Mouse (Mus musculus): Measurements from ENCODE around the gene Rapgef1.

The Rapgef1 gene

DNA sequence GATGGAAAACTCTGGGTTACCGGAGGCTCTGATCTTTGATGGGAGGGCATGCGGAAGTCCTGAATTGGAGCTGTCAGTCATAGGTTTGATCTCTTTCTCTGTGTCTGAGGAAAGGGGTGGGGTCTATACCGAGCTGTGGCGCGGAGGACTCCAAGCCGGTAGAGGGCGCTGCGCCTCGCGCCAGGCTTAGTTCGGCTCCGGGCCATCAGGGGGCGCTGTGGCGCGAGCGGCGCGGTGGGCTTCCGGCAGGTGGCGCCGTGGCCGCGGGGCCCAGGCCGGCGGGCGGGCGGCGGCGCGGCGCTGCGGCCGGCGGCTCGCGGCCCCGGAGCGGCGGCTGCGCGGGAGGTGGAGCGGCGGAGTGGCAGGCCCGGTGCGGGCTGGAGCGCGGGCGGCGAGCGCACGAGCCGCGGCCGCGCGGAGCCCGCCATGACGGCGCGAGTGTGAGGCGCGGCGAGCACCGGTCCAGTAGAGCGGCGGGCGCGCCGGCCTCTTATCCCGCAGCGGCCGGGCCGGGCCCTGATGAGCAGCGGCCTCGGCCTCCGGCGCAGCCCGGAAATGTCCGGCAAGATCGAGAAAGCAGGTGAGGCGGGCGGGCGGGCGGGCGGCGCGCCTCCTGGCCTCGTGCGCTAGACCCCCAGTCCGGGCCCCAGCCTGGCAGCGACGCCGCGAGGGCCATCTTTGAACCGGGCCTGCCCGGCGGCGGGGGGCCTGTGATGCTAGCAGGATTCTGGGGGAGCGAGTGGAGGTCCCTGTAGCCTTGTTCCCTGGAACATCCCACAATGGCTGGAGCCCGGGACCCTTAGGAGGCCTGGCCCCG is at the start of gene Rapgef1:
Gene Rapgef1, plus strand, starts transcription at position 237 of the 817 bp plus-strand sequence.
- peak; percentile 80 for DNase-seq

DNA sequence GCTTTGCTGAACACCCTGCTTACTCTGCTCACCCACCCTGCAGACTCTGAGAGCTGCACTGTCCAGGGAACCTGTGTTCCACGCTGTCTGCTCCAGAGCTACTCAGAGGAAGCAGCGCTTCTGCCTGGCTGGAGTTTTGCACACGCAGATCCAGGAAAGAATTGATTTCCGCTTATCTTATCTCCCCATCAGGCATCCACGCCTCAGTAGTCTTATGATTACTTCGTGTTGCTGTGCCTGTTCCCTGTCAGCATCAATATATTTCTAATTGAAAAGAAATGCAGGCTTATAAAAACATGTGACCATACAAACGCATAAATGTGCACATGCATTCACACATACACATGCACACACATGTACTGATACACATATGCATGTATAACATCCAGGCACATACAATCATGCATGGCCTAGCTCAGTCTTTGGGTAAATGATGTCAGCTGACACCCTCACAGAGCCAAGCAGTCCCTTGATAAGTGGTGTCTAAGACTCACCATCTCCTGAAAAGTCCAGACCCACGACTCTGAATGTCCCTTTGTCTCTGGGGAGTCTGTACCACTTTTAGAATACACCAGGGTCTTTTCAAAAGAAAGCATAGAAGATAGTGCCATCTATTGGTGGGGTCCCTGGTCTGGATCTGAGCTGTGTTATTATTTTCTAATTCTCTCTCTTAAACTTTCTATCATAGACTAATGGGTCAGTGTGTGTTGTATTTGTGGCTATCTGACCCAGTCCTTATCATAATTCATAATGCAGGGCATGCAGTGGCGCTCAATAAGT is 47.4 kb upstream of the Rapgef1 start:
- no peak for DNase-seq

DNA sequence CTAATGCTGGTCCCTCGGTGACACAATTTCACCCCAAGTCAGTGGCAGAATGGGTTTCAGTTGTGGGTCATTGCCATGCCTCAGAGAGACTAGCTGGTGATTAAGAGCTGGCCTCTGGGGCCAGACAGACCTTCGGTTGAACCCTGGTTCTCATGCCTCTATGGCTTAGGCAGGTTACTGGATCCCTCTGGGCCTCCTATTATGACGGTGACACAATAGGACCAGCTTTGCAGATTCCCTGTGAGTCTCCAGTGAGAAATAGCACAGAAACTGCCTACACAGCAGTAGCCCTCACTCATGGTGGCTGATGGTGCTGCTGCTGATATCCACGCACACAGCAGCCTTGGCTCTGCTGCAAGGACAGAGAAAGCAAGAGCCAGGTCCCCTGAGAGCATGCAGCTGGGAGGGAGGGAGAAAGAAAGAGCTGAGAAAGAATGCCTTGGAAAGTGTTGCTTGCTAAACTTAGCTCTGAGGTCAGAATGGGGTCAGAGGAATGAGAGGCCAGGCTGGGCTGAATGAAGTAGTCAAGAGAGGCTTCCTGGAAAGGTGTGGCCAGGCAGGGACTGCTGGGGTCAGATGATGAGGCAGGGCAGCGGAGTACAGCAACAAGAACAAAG is 46.6 kb upstream of the Rapgef1 start:
- DNase-seq, result no peak

DNA sequence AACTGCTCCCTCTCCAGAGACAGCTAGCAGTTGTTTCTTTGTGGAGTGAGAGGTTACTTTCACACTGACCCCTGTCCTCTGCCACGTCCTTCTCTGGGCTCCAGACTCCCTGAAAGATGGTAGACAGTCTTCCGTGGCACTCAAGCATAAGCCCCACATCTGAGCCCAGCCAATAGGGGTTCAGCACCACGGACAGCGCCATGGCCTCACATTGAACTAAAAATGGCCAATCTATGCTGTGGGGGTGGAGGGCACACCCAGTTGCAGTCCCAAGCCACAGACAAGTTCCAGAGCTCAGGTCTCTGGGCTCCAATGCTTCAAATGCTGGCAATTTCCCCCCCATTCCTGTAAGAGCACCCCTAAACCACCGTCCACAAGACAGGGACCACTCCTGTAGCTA is 45.9 kb upstream of the Rapgef1 start:
- peak; percentile 31 for DNase-seq

DNA sequence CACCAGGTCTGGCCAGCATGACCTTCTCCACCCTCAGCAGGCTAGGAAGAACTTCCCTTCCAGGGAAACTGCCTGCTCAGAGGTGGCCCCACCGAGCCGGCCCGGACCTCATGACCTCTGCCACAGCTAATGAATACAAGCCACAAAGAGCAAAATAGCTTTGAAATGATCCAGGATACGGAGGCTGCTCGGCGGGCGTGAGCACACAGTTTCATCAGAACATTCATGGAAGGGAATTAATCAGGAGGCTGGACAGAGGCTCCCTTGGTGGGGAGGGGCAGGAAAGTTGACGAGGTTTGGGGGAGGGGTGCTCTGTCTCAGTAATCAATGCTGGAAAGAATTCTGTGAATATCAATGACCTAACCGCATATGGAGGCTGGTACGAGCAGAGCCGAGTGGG is 45.3 kb upstream of the Rapgef1 start:
- no peak for DNase-seq

DNA sequence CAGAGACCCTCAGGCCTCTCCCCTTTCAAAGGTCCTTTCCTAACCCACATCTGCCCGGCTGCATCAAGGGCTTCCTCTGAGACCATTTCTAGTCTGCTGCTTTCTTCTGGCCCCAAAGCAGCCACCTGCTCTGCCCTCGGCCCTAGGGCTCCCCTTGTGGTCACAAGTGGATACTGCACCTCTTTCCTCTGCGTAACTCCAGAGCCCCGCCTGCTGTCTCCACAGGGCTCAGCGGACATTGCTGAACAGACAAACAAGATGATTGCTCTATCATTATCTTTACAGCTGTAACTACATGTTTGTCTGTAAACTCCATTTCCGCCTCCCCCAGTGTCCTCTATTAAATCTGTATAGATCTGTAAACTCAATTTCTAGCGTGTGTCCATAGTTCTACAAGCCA is 37.1 kb upstream of the Rapgef1 start:
- DNase-seq, result peak; percentile 77

DNA sequence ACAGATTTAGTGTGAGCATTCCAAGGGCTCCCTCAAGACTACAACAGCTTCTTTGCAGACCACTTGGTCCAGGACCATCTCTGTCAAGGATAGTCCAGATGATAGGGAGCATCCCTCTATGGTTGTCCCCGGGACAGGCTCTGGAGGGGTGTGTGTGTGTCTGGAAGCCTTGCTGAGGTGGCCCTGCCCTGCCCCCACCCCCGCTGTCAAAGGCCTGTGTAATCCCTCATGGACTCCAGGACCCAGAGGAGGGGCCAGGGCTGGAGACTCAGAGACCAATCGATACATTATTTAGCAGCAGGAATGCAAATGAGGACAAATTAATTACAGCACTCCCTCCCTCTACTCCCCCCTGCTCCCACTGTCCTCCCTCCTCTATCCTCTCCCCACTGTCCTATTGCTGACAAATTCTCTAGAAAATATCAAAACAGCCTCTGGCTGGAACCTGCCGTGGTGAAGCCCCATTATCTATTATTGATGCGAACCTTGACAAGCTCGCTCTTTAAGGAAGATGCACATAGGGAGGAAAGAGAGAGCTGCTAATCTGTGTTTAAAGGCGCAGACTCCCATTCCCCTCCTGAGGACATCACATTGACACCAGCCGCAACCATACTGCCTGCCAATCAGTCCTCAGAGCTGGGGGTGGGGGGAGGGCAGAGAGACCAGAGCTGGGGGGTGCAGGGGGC is 33.4 kb upstream of the Rapgef1 start:
- DNase-seq, result no peak

DNA sequence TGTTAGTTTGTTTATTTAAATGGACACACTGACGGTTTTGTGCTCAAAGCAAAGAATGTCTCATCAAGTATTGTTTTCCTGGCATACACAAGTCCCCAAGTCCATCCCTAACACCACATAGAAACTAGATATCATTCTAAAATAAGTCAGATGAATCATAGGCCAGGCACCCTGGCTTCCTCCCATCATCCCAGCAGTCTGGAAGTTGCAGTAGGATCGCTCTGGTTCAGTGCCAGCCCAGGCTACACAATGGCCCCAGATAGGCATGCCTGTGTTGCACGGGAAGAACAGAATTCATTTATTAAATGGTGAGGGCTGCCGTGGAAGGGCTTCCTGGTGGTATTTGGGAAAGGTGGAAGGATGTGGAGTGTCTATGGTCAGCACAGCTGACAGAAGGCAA is 31.5 kb upstream of the Rapgef1 start:
- no peak for DNase-seq

DNA sequence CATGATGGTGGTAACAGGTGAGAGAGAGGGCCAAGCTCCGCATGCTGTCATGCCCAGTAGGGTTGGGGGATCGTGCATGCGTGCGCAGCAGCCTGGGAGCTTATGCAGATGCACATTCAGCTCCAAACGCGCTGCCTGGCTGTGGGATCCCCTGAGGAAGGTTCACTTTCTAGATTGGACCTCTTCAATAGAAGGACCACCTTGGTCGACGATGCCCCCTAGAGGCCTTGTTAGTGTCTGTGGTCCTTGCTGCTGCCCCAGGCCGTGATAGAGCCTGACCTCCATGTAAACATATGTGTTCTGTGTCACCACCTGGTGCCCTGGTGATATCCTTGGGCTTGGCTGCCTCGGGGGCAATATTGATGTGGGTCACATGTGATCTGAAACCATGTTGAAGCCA is 30.3 kb upstream of the Rapgef1 start:
- DNase-seq, result no peak

DNA sequence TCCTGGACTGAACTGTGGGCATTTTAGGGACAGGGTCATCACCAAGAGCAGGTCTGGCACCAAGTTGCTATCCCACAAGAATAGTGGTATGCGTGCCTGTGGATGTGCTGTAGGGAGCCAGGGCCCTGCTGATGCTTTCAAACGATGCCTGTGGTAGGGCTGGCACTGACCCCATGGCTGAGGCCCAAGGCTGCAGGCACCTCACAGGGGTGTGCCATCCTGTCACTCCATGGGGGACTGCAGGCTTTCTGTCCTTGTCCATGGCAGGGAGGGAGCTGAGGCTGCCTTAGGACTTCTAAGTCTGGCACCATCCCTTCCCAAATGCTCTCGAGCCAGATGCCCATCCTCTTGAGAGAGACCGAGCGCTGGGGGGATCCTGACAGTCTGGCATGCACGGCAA is 27.9 kb upstream of the Rapgef1 start:
- no peak for DNase-seq

DNA sequence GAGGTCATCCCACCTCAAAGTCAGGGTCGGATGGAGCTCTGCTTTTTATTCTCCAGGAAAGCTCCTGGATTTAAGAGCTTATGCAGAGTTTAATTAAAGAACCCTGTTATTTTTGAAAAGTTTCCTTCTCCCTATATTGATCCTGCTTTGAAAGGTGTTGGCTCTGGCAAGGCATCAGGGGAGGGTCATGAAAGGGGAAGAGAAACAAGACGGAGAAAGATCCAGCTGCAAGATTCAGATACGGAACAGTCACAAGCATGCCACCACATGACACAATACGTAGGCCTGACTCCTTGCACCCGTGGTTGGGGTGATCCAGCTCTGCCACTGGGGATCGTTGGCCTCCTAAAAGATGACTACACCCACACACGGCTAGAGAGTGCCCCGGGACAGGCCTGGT is 27.0 kb upstream of the Rapgef1 start:
- no peak for DNase-seq

DNA sequence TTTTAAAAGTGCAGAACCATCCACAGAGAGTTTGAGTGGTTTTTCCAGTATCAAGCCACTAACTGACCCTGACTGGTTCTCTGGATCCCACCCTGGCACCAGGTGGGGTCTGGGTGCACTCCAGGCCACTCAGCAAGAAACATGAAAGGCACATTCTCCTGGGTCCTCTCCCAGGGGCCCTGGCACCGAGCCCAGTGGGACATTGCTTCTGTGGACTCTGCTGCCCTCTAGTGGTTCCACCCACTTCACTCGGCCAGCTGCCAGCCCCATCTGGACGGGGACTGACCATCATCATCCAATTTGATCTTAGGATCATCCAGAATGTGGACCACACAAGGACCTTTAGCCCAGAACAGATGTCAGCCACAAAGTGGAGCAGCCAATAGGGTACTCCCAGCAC is 15.6 kb upstream of the Rapgef1 start:
- peak; percentile 78 for DNase-seq

DNA sequence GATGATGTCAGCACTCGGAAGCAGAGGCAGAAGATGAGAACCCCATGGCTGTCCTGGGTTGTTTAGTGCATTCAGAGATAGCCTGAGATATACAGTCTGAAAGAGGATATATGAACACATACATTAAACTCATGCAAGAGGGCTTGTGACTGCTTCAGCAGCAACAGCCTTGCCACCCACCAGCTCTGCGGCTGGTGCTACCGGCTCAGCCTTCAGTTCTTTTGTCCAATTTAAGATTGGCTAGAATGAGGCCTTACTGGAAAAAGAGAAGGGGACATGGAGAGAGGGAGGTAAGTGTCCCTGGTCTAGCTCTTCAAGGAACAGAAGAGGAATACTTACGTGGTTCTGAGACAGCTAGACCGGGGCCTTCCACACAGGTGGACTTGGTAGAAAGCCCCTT is 13.9 kb upstream of the Rapgef1 start:
- DNase-seq, result no peak

DNA sequence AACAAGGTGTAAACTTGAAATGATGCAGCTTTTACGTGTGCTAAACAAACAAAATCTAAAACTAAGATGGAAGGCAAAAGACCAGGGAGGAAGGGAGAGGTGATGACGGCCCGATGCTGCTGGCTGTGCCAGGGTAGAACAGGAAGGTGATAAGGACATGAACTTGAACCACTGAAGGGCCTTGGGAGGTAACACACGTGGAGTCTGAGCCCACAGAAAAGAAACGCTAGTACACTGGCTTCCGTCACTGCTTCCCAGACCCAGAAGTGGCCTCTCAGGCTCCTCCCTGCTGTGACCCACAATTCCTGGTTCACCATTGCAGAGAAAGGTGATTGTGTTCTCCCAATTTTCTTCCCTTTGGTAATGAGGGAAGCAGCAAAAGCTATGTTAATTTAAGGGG is 13.1 kb upstream of the Rapgef1 start:
- no peak for DNase-seq

DNA sequence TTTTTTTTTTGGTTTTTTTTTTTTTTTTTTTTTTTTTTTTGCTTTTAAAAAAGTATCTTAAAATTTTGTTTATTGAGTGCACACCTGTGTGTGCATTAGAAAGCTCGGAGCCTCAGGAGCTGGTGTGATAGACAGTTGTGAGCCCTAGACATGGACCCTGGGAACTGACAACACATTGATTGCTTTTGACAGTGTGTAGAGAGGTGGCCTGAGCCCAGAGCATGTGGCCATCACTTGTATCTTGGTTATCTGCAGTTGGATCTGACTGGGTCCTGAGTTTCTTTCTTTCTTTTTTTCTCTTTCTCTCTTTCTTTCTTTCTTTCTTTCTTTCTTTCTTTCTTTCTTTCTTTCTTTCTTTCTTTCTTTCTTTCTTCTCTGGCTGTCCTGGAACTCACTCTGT is 2.2 kb upstream of the Rapgef1 start:
- DNase-seq, result no peak

DNA sequence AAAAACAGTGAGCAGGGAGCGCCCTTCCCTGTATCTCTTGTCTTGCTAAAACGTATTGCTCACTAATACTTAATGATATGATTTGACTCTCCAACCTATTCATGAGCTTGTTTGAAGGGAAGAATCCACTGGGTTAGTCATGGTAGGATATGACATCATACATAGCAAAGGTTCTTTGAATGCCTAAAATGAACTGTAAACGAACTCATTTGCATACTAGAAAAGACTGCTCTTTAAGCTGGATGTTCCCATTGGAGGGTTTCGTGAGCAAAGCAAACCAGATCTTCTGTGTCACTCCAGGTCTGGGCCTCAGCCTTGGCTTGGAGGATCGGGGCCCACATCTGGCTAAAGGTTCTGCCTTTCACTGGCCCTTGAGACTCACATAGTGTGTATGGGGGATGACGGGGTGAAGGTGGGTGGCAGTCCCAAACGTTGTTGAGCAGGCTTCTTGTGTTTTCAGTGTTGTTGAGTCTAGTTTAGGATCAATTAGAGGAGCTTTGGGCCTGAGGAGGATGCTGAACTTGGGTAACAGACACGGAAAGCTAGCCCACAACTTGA is 515 bp upstream of the Rapgef1 start:
- no peak for DNase-seq

DNA sequence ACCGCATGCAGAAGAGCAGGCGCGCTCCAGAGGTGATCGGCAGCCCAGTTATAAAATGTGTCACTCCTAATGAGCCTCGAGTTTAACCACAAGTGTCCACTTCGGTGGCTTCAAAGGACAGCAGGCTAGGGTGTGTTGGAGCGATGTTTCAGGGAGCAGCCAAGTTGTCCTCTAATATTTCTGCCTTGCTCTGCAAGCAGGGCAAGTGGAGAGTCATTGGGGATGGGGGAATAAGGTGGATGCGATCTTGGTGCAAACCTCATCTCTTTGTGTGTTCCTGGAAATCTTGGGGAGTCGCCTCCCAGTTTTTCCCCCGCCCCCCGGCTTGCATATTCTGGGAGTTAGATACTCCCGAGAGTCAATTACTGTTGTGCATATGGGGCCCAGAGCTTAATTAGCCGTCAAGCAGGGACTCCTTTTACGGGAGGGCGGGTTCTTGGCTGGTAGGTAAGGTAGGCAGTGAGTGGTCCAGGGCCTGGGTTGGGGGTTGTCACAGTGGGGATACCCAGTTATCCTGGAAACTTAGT is 844 bp downstream of the Rapgef1 start:
- no peak for DNase-seq

DNA sequence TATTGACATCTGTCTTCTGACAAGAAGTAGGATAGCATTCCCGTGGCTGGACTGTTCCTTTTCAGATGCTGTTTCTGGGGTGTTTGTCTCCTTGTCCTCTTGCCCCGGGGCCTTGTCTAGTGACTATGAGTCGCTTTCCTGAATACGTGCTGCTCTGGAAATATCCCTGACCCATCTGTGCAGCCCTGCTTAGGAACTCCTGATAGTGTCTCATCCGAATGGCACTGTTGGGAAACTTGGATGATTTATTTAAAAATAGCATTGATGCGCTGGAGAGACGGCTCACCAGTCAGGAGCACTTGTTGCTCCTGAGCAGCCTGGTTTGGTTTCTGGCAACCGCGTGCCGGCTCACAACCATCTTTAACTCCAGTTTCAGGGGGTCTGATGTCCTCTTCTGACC is 1.6 kb downstream of the Rapgef1 start:
- DNase-seq, result no peak

DNA sequence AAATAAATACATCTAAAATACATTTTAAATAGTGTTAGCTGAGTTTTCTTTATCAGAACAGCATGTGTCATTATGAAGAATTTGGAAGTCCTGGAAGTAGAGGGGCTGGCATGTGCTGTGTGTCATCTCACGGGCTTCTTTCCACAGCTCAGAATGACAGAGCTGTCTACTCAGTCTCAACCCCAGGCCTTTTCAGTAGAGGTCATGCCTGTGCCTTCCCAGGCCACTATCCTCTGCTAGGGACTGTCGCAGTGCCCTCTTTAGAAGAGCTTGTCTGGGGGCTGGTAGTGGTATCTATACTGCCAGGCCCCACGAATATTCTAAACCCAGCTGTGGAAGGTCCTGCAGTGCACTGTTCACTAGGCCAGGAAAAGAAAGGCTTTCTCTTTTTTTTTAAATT is 2.1 kb downstream of the Rapgef1 start:
- no peak for DNase-seq

DNA sequence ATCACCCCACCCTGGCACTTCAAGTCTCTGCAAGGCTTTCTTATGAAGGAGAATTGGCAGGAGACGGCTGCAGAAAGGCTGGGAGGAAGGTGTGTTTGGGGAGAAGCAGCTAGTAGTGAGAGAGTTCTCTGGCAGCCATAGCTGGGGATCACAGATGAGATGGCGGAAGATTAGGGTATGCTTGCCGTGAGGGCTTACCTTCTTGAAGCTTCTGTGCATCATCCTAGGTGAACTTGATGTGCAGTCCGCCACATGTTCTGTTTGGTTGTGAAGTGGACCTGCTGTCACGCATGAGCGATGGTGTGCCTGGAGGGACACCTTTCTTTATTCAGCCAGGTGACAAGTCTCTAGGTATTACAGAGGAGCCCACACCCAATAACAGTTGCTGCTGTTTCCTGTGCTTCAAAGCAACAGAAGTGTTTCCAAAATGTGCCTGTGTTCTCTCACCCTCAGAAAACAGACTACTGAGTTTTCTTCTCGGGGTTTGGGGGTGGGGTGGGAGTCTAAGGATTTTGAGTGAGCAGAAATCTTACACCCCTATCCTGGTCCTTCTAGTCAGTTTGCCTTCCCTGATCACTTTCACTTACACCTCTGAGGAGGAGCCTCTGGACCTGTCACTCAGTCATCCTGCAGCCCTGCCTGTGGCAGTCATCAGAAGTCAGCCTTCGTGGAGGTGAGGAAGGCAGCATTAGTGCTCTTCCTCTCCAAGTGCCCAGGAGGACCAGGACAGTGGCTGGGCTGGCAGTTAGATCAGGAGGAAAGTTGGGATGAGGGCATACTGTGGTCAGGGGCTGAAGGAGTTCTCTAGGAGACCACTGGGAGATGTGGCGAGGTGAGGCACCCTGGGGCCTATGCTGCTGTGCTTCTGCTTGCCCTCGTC is 2.8 kb downstream of the Rapgef1 start:
- DNase-seq, result no peak

DNA sequence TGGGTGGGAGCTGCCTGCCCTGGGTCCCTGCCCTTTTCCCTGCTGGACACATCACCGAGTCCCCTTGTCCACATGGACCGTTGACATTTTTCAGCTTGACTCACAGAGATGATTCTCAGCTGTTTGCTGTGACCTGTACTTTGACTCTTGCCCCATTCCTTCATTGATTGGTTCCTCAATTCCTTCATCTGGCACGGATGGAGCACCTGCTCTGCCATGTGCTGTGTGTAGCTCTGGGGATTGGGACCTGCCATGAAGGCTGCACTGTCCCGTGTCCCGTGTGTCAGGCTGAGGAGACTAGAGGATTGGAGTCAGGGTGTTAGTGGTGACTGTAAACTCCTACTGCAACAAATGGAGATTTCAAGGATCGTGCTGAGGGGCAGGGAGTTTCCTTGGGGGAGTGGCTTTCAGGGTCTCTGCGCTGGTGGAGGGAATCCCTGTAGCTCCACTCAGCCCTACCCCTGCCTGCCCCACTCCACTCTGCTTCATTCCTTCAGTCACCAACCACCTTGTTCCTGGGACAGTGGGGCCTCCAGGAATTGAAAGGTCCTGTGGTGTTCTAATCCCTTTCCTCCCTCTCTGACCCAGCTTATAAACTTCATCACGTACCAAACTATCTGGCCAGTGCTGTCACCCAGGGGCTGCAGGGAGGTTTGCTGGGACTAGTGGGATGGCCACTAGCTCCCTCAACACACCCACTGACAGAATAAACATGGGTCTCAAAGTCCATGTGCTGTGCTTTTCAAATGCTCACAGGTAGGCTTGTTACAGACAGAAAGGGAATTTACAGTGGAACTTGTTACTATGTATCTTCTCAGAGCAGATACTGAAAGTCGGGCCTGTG is 3.9 kb downstream of the Rapgef1 start:
- no peak for DNase-seq
